Mouse (Mus musculus): ENCODE data around the gene E130114P18Rik.

GRCm38 (mm10) chr4:97803791-97804190 lies 25.9 kb upstream of the E130114P18Rik start:
- TF ChIP-seq POLR2A (IDR thresholded peaks at IDR 0.05; ENCODE audit: borderline replicate concordance, extremely low read depth, insufficient read depth, insufficient read length, poor library complexity, severe bottlenecking) (no peak), CTCF (IDR thresholded peaks at IDR 0.05; ENCODE audit: borderline replicate concordance, extremely low read depth, insufficient read depth, insufficient read length) (no peak)
